In the genomic region with DNA sequence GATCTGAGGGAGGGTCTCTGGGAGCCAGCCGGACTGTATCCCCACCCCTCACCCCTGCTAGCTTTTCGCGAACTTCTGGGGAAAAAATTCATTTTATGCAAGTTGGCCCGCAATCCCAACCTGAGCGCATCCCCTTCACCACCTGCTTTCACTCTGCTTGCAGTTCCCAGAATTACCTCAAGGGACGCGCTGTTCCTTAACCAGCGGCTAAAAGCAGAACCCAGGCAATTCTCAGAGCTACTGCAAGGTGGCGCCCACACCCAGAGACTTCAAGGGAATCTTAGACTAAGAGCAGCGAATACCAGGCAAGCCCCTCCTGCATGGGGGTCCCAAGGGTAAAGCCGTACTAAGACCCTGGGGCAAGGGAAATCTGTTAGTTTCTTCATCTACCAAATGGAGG, we compare ENCODE assay signal across 10 mouse cellular contexts. TPM values are rescaled to one million over a fixed set of nuclear protein-coding genes. Genes with fewer than 3 reads are reported as not detected.
DNase-seq lines count a peak whose midpoint lies in the region; ATAC-seq and TF ChIP-seq lines count a peak whose summit lies in the region.
"Had no signal": no experiment of that assay in that cellular context is flagged by ENCODE, and none has a peak within 500 bp of the region (broad histone marks: within the 10 kb centered on the region; RNA-seq: fewer than 3 reads in every experiment).

No protein-coding gene starts in this region.

- no peak overlapping the region for H3K9ac ChIP-seq in forebrain, embryonic 12.5 days
- H3K9ac ChIP-seq: limb, embryonic 15.5 days had no signal

- H3K36me3 ChIP-seq in forebrain, embryonic 10.5 days (replicated peaks): peaks cover 9% of the 10 kb centered on the region
- H3K36me3 ChIP-seq in forebrain, embryonic 12.5 days (replicated peaks): no peaks in the 10 kb centered on the region

- H3K4me3 ChIP-seq in forebrain, embryonic 10.5 days: peak overlapping the region; percentile 24; the same call in 1 of the 2 replicates
- no peak overlapping the region for H3K4me3 ChIP-seq in forebrain, embryonic 12.5 days (replicated peaks)
- no peak overlapping the region for H3K4me3 ChIP-seq in layer of hippocampus, adult 2 months
- H3K4me3 ChIP-seq: limb, embryonic 15.5 days had no signal

- ATAC-seq in forebrain, embryonic 12.5 days (ENCODE audit: low FRiP score): no peak
- peak; percentile 70 for ATAC-seq in megakaryocyte progenitor cell, adult 5-6 weeks (replicated peaks; ENCODE audit: poor library complexity)
- ATAC-seq: Patski had no signal

- H3K27me3 ChIP-seq in forebrain, embryonic 10.5 days (ENCODE audit: poor library complexity, severe bottlenecking): peaks cover 69% of the 10 kb centered on the region
- H3K27me3 ChIP-seq in forebrain, embryonic 12.5 days: peaks cover 59% of the 10 kb centered on the region

- TF ChIP-seq CTCF in layer of hippocampus, adult 2 months (conservative IDR thresholded peaks at IDR 0.05): peak; percentile 98

- peak; percentile 86 for DNase-seq in forebrain, embryonic 10.5 days (ENCODE audit: extremely low spot score, low spot score)
- DNase-seq in ES-CJ7 (ENCODE audit: low read depth, low spot score): peak; percentile 96
- peak; percentile 91 for DNase-seq in cerebellum, adult 9-10 months
- DNase-seq in gastrocnemius, postnatal 10 days: peak; percentile 70
- DNase-seq in layer of hippocampus, adult 2 months (ENCODE audit: low spot score in 2 of 2): peak; percentile 76 to 82
- DNase-seq in spleen, postnatal 36 days (ENCODE audit: low spot score in 2 of 2): peak; percentile 77 to 85

- H3K9me3 ChIP-seq in forebrain, embryonic 10.5 days: peaks cover 9% of the 10 kb centered on the region
- no peaks in the 10 kb centered on the region for H3K9me3 ChIP-seq in forebrain, embryonic 12.5 days
- H3K9me3 ChIP-seq: limb, embryonic 15.5 days had no signal

- WGBS in forebrain, embryonic 10.5 days: 4% methylated on average over 11 of the region's 11 CpGs
- WGBS in forebrain, embryonic 12.5 days: 3% methylated on average over 11 of the region's 11 CpGs

- H3K4me2 ChIP-seq in forebrain, embryonic 12.5 days: no peak overlapping the region
- H3K4me2 ChIP-seq: limb, embryonic 15.5 days had no signal

- peaks cover 48% of the 10 kb centered on the region for H3K4me1 ChIP-seq in forebrain, embryonic 10.5 days
- H3K4me1 ChIP-seq in forebrain, embryonic 12.5 days: peaks cover 41% of the 10 kb centered on the region

- no peak overlapping the region for H3K27ac ChIP-seq in forebrain, embryonic 10.5 days
- no peak overlapping the region for H3K27ac ChIP-seq in forebrain, embryonic 12.5 days
- H3K27ac ChIP-seq in layer of hippocampus, adult 2 months: no peak overlapping the region
- H3K27ac ChIP-seq: limb, embryonic 15.5 days had no signal

RNA-seq across cellular contexts. Expression of a gene that starts 2.2 kb away (rescaled TPM):
- polyA plus RNA-seq in forebrain, embryonic 10.5 days (2016; fragmentation: Nextera tagmentation; extraction: Ambion mirVana): 46.7 and 48.6 TPM in 2 replicates
- polyA plus RNA-seq in forebrain, embryonic 12.5 days (2016; fragmentation: Nextera tagmentation; extraction: Ambion mirVana): 47.5 and 49.6 TPM in 2 replicates
- 10 to 100 TPM; 59.6 to 60.9 TPM for total RNA-seq in gastrocnemius, postnatal 10 days (2021)
- 10 to 100 TPM; 56.7 to 60.6 TPM for total RNA-seq in layer of hippocampus, adult 2 months (2021)
- 17.2 and 18.3 TPM in 2 replicates for total RNA-seq in megakaryocyte progenitor cell, adult 5-6 weeks (2015)
- 35.3 and 38.4 TPM in 2 replicates for total RNA-seq in megakaryocyte progenitor cell, adult 5-6 weeks (2017)

RNA-seq across cellular contexts. Expression of a gene that starts 6.9 kb away (rescaled TPM):
- 0.07 and 0.10 TPM in 2 replicates for polyA plus RNA-seq in forebrain, embryonic 10.5 days (2016; fragmentation: Nextera tagmentation; extraction: Ambion mirVana)
- 0.33 and 0.38 TPM in 2 replicates for polyA plus RNA-seq in forebrain, embryonic 12.5 days (2016; fragmentation: Nextera tagmentation; extraction: Ambion mirVana)
- total RNA-seq in gastrocnemius, postnatal 10 days (2021): under 1 TPM; 0.09 to 0.19 TPM
- total RNA-seq in layer of hippocampus, adult 2 months (2021): 10 to 100 TPM; 10.6 to 10.9 TPM
- total RNA-seq in megakaryocyte progenitor cell, adult 5-6 weeks (2015): 0.10 TPM in 1 of 2 replicates, not detected in the other
- 0.29 TPM in 1 of 2 replicates, not detected in the other for total RNA-seq in megakaryocyte progenitor cell, adult 5-6 weeks (2017)
- polyA plus RNA-seq: Patski had no signal

RNA-seq across cellular contexts. Expression of a gene that starts 23.8 kb away (rescaled TPM):
- polyA plus RNA-seq in forebrain, embryonic 10.5 days (2016; fragmentation: Nextera tagmentation; extraction: Ambion mirVana): 45.2 and 48.5 TPM in 2 replicates
- 47.4 and 50.7 TPM in 2 replicates for polyA plus RNA-seq in forebrain, embryonic 12.5 days (2016; fragmentation: Nextera tagmentation; extraction: Ambion mirVana)
- 10 to 100 TPM; 28.4 to 31.9 TPM for total RNA-seq in gastrocnemius, postnatal 10 days (2021)
- 10 to 100 TPM; 39.8 to 40.2 TPM for total RNA-seq in layer of hippocampus, adult 2 months (2021)
- total RNA-seq in megakaryocyte progenitor cell, adult 5-6 weeks (2015): 3.9 and 5.0 TPM in 2 replicates
- 6.1 and 7.0 TPM in 2 replicates for total RNA-seq in megakaryocyte progenitor cell, adult 5-6 weeks (2017)

RNA-seq across cellular contexts. Expression of a gene that starts 46.4 kb away (rescaled TPM):
- polyA plus RNA-seq in forebrain, embryonic 10.5 days (2016; fragmentation: Nextera tagmentation; extraction: Ambion mirVana): 18.3 and 18.8 TPM in 2 replicates
- 19.5 and 20.8 TPM in 2 replicates for polyA plus RNA-seq in forebrain, embryonic 12.5 days (2016; fragmentation: Nextera tagmentation; extraction: Ambion mirVana)
- 10 to 100 TPM; 10.8 to 14.5 TPM for total RNA-seq in gastrocnemius, postnatal 10 days (2021)
- 10 to 100 TPM; 45.1 to 46.6 TPM for total RNA-seq in layer of hippocampus, adult 2 months (2021)
- 33.8 and 38.8 TPM in 2 replicates for total RNA-seq in megakaryocyte progenitor cell, adult 5-6 weeks (2015)
- total RNA-seq in megakaryocyte progenitor cell, adult 5-6 weeks (2017): 83.1 and 87.6 TPM in 2 replicates

RNA-seq across cellular contexts. Expression of a gene that starts 49.9 kb away (rescaled TPM):
- 40.4 and 42.9 TPM in 2 replicates for polyA plus RNA-seq in forebrain, embryonic 10.5 days (2016; fragmentation: Nextera tagmentation; extraction: Ambion mirVana)
- polyA plus RNA-seq in forebrain, embryonic 12.5 days (2016; fragmentation: Nextera tagmentation; extraction: Ambion mirVana): 70.6 and 74.5 TPM in 2 replicates
- total RNA-seq in gastrocnemius, postnatal 10 days (2021): 10 to 100 TPM; 14.2 to 16.1 TPM
- total RNA-seq in layer of hippocampus, adult 2 months (2021): 10 to 100 TPM; 53.7 to 54.4 TPM
- total RNA-seq in megakaryocyte progenitor cell, adult 5-6 weeks (2015): 24.1 and 24.3 TPM in 2 replicates
- 11.2 and 16.1 TPM in 2 replicates for total RNA-seq in megakaryocyte progenitor cell, adult 5-6 weeks (2017)

Comparison
In these comparisons a context has a peak if more than half of its experiments do, and no peak if none do; other contexts are left out.
1. RNA of a gene that starts 6.9 kb away (total RNA-seq): 10.6 to 10.9 TPM in layer of hippocampus, adult 2 months; 0.10 to 0.29 TPM in megakaryocyte progenitor cell, adult 5-6 weeks and 0.09 to 0.19 TPM in gastrocnemius, postnatal 10 days; every median in the first group is over 4 times any median in the second.
2. Peak in every context shown above with its lines, with median percentiles within 50 percentile points of each other: DNase-seq.